Mouse (Mus musculus): ENCODE results near the gene Hectd4. TPM values are rescaled to one million over a fixed set of nuclear protein-coding genes. Genes with fewer than 3 reads are reported as not detected.
"Not testable (repeated sequence)": the region's sequence is repeated elsewhere in the genome, so short reads cannot be mapped to it uniquely, and the experiment has no call there.

The Hectd4 gene
- polyA plus RNA-seq, 1 experiment from 2014 or later, result 5.5 TPM

- no peaks in the 10 kb centered on the region for H3K9me3 ChIP-seq (replicated peaks)
- no peak for ATAC-seq (ENCODE audit: insufficient number of reproducible peaks, low FRiP score, low TSS enrichment, low read depth)
- H3K4me2 ChIP-seq (replicated peaks), result peak overlapping the region; percentile 74
- peaks cover 9% of the 10 kb centered on the region for H3K4me1 ChIP-seq
- no peak overlapping the region for H3K9ac ChIP-seq
- no peaks in the 10 kb centered on the region for H3K27me3 ChIP-seq
- 13% methylated on average over 23 of the region's 23 CpGs for WGBS
- H3K36me3 ChIP-seq, result no peaks in the 10 kb centered on the region
- H3K4me3 ChIP-seq (replicated peaks), result peak overlapping the region; percentile 98
- H3K27ac ChIP-seq (replicated peaks), result no peak overlapping the region
Observed at GRCm38 (mm10) chr5:121221328-121221850, 1.4 kb downstream of the Hectd4 start.

GRCm38 (mm10) chr5:121224020-121224419 is 4.0 kb downstream of the Hectd4 start:
- not testable (repeated sequence) for H3K4me2 ChIP-seq (replicated peaks); H3K9ac ChIP-seq; H3K27me3 ChIP-seq; H3K36me3 ChIP-seq; ATAC-seq (ENCODE audit: insufficient number of reproducible peaks, low FRiP score, low TSS enrichment, low read depth); H3K4me1 ChIP-seq; H3K27ac ChIP-seq (replicated peaks); H3K4me3 ChIP-seq (replicated peaks); H3K9me3 ChIP-seq (replicated peaks)
- 91% methylated on average over 4 of the region's 4 CpGs for WGBS

DNA sequence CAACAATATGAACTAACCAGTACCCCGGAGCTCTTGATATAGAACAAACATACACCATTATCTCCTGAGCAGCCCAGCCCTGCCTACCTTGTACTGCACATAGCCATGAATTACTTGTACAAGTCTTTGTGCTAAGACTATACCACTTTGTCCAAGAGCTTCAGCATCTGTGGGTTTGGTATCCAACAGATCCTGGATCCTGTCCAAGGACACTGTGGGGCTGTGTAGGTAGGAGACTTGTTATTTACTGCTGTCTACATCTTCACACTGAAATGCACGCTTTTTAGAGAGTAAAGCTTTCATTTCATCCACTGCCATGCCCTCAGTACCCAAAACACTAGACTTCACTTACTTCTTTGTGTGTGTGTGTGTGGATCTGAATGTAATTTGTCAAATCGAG is 4.8 kb downstream of the Hectd4 start:
- WGBS, result 82% methylated on average over 3 of the region's 3 CpGs
- Histone ChIP-seq H3K9me3 (replicated peaks) (no peaks in the 10 kb centered on the region), H3K4me3 (replicated peaks) (no peak overlapping the region), H3K4me2 (replicated peaks) (no peak overlapping the region), H3K27ac (replicated peaks) (no peak overlapping the region), H3K4me1 (peaks cover 9% of the 10 kb centered on the region), H3K9ac (no peak overlapping the region), H3K27me3 (no peaks in the 10 kb centered on the region), H3K36me3 (no peaks in the 10 kb centered on the region)
- ATAC-seq (ENCODE audit: insufficient number of reproducible peaks, low FRiP score, low TSS enrichment, low read depth), result no peak

- no peak for ATAC-seq (ENCODE audit: insufficient number of reproducible peaks, low FRiP score, low TSS enrichment, low read depth)
- Histone ChIP-seq H3K4me3 (replicated peaks) (no peak overlapping the region), H3K4me2 (replicated peaks) (no peak overlapping the region), H3K9ac (no peak overlapping the region), H3K27ac (replicated peaks) (no peak overlapping the region), H3K4me1 (peaks cover 9% of the 10 kb centered on the region), H3K36me3 (no peaks in the 10 kb centered on the region), H3K27me3 (no peaks in the 10 kb centered on the region), H3K9me3 (replicated peaks) (no peaks in the 10 kb centered on the region)
- WGBS, result 84% methylated on average over 2 of the region's 2 CpGs
Observed at GRCm38 (mm10) chr5:121225854-121226253, 5.8 kb downstream of the Hectd4 start.

GRCm38 (mm10) chr5:121226406-121226805 is 6.4 kb downstream of the Hectd4 start:
- H3K4me2 ChIP-seq (replicated peaks), result no peak overlapping the region
- H3K9ac ChIP-seq, result no peak overlapping the region
- WGBS, result 59% methylated on average over 3 of the region's 3 CpGs
- H3K27me3 ChIP-seq, result no peaks in the 10 kb centered on the region
- H3K36me3 ChIP-seq, result no peaks in the 10 kb centered on the region
- peaks cover 5% of the 10 kb centered on the region for H3K4me1 ChIP-seq
- H3K9me3 ChIP-seq (replicated peaks), result no peaks in the 10 kb centered on the region
- ATAC-seq (ENCODE audit: insufficient number of reproducible peaks, low FRiP score, low TSS enrichment, low read depth), result no peak
- no peak overlapping the region for H3K4me3 ChIP-seq (replicated peaks)
- no peak overlapping the region for H3K27ac ChIP-seq (replicated peaks)

DNA sequence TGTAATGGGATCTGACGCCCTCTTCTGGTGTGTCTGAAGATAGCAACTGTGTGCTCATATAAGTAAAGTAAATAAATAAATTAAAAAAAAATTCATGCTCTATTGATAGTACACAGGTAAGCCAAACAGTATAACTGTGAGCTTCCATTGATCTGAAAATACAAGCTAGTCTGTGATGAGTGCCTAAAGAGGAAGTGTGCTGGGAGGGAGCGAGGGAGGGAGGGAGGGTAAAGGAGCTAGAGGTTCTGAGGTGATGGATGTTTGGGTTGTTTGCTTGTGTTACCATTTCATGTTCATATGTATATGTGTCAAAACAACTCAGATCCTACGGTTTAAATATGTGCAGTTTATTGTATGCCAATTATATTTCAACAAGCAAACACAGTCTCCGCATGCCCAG is 6.8 kb downstream of the Hectd4 start:
- Histone ChIP-seq H3K9ac (no peak overlapping the region), H3K27ac (replicated peaks) (no peak overlapping the region), H3K4me1 (peaks cover under 1% of the 10 kb centered on the region; the same call in 1 of the 2 replicates), H3K36me3 (no peaks in the 10 kb centered on the region), H3K27me3 (no peaks in the 10 kb centered on the region), H3K9me3 (replicated peaks) (no peaks in the 10 kb centered on the region), H3K4me2 (replicated peaks) (no peak overlapping the region), H3K4me3 (replicated peaks) (no peak overlapping the region)
- WGBS, result 78% methylated on average over 4 of the region's 4 CpGs
- ATAC-seq (ENCODE audit: insufficient number of reproducible peaks, low FRiP score, low TSS enrichment, low read depth), result no peak

- H3K9me3 ChIP-seq (replicated peaks); H3K36me3 ChIP-seq; H3K9ac ChIP-seq; ATAC-seq (ENCODE audit: insufficient number of reproducible peaks, low FRiP score, low TSS enrichment, low read depth); H3K4me1 ChIP-seq; H3K27ac ChIP-seq (replicated peaks); H3K4me3 ChIP-seq (replicated peaks); H3K4me2 ChIP-seq (replicated peaks); H3K27me3 ChIP-seq: not testable (repeated sequence)
- WGBS, result 97% methylated on average over 1 of the region's 1 CpGs
Observed at GRCm38 (mm10) chr5:121227330-121227729, 7.3 kb downstream of the Hectd4 start.

DNA sequence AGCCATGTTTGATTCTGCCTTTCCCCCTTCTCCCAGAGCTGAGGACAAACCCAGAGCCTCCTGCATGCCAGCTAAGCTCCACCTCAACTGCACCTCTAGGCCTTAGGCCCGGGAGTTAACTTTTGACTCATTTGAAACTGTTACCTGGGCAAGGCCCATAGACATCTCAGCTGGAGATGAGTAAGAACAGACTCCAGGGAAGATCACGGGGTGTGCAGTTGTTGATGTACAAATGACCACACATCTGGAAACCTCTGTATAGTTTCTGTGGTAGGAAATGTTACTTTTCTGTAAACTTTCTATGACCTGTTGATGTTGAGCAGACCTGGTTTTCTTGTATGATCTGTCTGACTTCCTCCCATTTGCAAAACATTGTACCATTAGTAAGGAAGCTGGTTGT is 9.2 kb downstream of the Hectd4 start:
- no peaks in the 10 kb centered on the region for H3K4me1 ChIP-seq
- H3K27ac ChIP-seq (replicated peaks), result no peak overlapping the region
- ATAC-seq (ENCODE audit: insufficient number of reproducible peaks, low FRiP score, low TSS enrichment, low read depth), result no peak
- no peak overlapping the region for H3K9ac ChIP-seq
- H3K4me3 ChIP-seq (replicated peaks), result no peak overlapping the region
- H3K36me3 ChIP-seq, result no peaks in the 10 kb centered on the region
- no peaks in the 10 kb centered on the region for H3K27me3 ChIP-seq
- WGBS, result 77% methylated on average over 2 of the region's 2 CpGs
- no peak overlapping the region for H3K4me2 ChIP-seq (replicated peaks)
- no peaks in the 10 kb centered on the region for H3K9me3 ChIP-seq (replicated peaks)

- no peaks in the 10 kb centered on the region for H3K27me3 ChIP-seq
- H3K4me2 ChIP-seq (replicated peaks), result no peak overlapping the region
- H3K4me1 ChIP-seq, result no peaks in the 10 kb centered on the region
- no peak for ATAC-seq (ENCODE audit: insufficient number of reproducible peaks, low FRiP score, low TSS enrichment, low read depth)
- no peak overlapping the region for H3K4me3 ChIP-seq (replicated peaks)
- 85% methylated on average over 9 of the region's 9 CpGs for WGBS
- no peaks in the 10 kb centered on the region for H3K9me3 ChIP-seq (replicated peaks)
- no peaks in the 10 kb centered on the region for H3K36me3 ChIP-seq
- no peak overlapping the region for H3K27ac ChIP-seq (replicated peaks)
- H3K9ac ChIP-seq, result no peak overlapping the region
Observed at GRCm38 (mm10) chr5:121230811-121231210, 10.8 kb downstream of the Hectd4 start.

DNA sequence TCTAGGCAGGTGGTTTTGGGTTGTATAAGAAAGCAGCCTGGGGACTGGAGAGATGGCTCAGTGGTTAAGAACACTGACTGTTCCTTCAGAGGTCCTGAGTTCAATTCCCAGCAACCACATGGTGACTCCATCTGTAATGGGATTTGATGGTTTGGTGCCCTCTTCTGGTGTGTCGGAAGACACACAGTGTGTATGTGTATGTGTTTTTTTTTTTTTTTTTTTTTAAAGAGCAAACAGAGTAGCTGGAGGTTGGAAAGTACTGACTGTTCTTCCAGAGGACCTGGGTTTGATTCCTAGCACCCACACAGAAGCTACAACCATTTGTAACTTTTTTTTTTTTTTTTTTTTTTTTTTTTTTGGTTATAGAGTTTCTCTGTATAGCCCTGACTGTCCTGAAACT is 12.8 kb downstream of the Hectd4 start:
- no peaks in the 10 kb centered on the region for H3K27me3 ChIP-seq
- ATAC-seq (ENCODE audit: insufficient number of reproducible peaks, low FRiP score, low TSS enrichment, low read depth), result no peak
- no peak overlapping the region for H3K4me2 ChIP-seq (replicated peaks)
- no peak overlapping the region for H3K9ac ChIP-seq
- H3K4me1 ChIP-seq, result no peaks in the 10 kb centered on the region
- no peak overlapping the region for H3K4me3 ChIP-seq (replicated peaks)
- 91% methylated on average over 1 of the region's 1 CpGs for WGBS
- H3K9me3 ChIP-seq (replicated peaks), result no peaks in the 10 kb centered on the region
- no peaks in the 10 kb centered on the region for H3K36me3 ChIP-seq
- H3K27ac ChIP-seq (replicated peaks), result no peak overlapping the region

DNA sequence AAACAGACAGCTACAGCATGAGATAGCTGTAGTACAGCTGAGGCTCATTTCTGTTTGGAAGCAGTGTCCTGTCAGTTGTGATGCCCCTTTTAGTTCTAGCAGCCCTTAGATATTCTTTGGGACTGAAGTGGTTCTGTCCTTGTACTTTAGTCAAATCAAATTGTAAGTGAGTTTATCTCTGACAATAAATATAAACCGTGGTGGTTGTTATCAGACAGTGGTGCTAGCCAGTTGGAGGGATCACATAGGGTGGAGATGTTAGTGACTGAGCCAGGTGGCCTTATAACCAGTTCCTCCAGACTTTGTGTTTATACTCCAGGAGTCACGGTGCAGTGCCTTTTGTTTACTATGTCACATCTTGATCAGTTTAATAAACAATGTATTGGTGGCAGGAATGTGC is 13.7 kb downstream of the Hectd4 start:
- no peak overlapping the region for H3K9ac ChIP-seq
- no peaks in the 10 kb centered on the region for H3K36me3 ChIP-seq
- H3K4me1 ChIP-seq, result no peaks in the 10 kb centered on the region
- H3K4me2 ChIP-seq (replicated peaks), result no peak overlapping the region
- no peaks in the 10 kb centered on the region for H3K27me3 ChIP-seq
- H3K9me3 ChIP-seq (replicated peaks), result no peaks in the 10 kb centered on the region
- WGBS, result 85% methylated on average over 2 of the region's 2 CpGs
- no peak overlapping the region for H3K4me3 ChIP-seq (replicated peaks)
- H3K27ac ChIP-seq (replicated peaks), result no peak overlapping the region
- ATAC-seq (ENCODE audit: insufficient number of reproducible peaks, low FRiP score, low TSS enrichment, low read depth), result no peak

DNA sequence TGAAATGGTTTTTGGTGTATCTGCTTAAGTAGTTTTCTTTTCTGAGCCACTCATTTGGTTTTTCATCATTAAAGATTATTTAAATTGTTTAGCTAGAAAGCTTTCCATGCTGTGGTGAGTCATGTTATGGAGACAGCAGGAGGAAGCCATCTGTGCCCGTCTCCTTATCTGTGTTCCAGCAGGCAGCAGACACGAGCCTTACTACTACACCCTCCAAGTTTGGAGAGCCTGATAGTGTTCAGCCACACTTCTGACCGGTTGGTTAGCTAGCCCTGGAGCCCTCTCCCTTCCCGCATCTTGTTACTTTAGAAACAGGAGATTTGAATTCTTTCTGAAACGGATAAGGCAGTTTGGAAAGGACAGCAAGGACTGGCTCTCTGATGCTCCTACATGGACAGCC is 16.2 kb downstream of the Hectd4 start:
- H3K4me1 ChIP-seq, result no peaks in the 10 kb centered on the region
- H3K36me3 ChIP-seq, result no peaks in the 10 kb centered on the region
- H3K27ac ChIP-seq (replicated peaks), result no peak overlapping the region
- H3K27me3 ChIP-seq, result no peaks in the 10 kb centered on the region
- no peak overlapping the region for H3K4me3 ChIP-seq (replicated peaks)
- ATAC-seq (ENCODE audit: insufficient number of reproducible peaks, low FRiP score, low TSS enrichment, low read depth), result no peak
- H3K4me2 ChIP-seq (replicated peaks), result no peak overlapping the region
- WGBS, result 81% methylated on average over 5 of the region's 5 CpGs
- no peak overlapping the region for H3K9ac ChIP-seq
- no peaks in the 10 kb centered on the region for H3K9me3 ChIP-seq (replicated peaks)
